28 mouse cellular contexts compared by ENCODE assay signal in the genomic region with DNA sequence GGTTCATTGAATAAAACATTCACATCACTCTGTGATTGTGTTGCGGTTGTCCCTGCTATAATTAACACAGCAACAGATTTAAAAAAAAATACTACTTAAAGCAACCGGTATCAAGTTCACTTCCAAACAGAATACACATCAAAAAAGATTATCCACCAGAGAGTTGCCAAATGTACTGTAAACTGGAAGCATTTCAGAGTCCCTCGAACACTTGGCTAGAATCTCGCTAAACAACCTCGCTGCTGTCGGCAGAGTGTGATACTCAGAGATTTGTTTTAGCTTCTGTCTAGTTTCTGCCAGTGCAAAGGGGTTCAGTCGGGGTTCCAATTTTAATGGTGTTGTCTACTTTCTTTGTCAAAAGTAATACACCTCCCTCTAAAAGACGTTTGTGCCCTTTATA.
"Had no signal": no experiment of that assay in that cellular context is flagged by ENCODE, and none has a peak within 500 bp of the region (broad histone marks: within the 10 kb centered on the region; RNA-seq: fewer than 3 reads in every experiment).

No protein-coding gene starts in this region.

- ATAC-seq: hindbrain, embryonic 16.5 days; inflammation-experienced regulatory T-cells, adult 6 months; intestine, embryonic 15.5 days; liver, embryonic 12.5 days had no signal

- H3K4me2 ChIP-seq: heart, embryonic 12.5 days; hindbrain, embryonic 12.5 days; hindbrain, embryonic 14.5 days; intestine, embryonic 15.5 days; kidney, embryonic 15.5 days; limb, embryonic 13.5 days; limb, embryonic 15.5 days; liver, embryonic 12.5 days had no signal

- H3K27me3 ChIP-seq: heart, embryonic 12.5 days; hindbrain, embryonic 12.5 days; intestine, embryonic 15.5 days; kidney, embryonic 15.5 days; limb, embryonic 13.5 days; limb, embryonic 15.5 days; liver, embryonic 12.5 days had no signal

- H3K4me3 ChIP-seq: gastrocnemius, adult 2 months; heart, embryonic 10.5 days; heart, embryonic 12.5 days; hindbrain, embryonic 10.5 days; hindbrain, embryonic 12.5 days; intestine, embryonic 15.5 days; kidney, embryonic 15.5 days; limb, embryonic 13.5 days; limb, embryonic 15.5 days; liver, embryonic 12.5 days had no signal

- H3K4me1 ChIP-seq: heart, embryonic 10.5 days; heart, embryonic 12.5 days; hindbrain, embryonic 10.5 days; hindbrain, embryonic 12.5 days; intestine, embryonic 15.5 days; limb, embryonic 15.5 days; liver, embryonic 12.5 days had no signal

- H3K9ac ChIP-seq: heart, embryonic 12.5 days; hindbrain, embryonic 12.5 days; hindbrain, embryonic 14.5 days; intestine, embryonic 15.5 days; kidney, embryonic 15.5 days; limb, embryonic 13.5 days; limb, embryonic 15.5 days; liver, embryonic 12.5 days; liver, embryonic 14.5 days had no signal

- H3K27ac ChIP-seq: gastrocnemius, adult 2 months; heart, embryonic 10.5 days; hindbrain, embryonic 10.5 days; hindbrain, embryonic 12.5 days; hindbrain, embryonic 14.5 days; intestine, embryonic 15.5 days; kidney, embryonic 15.5 days; kidney, postnatal 0 days; limb, embryonic 13.5 days; limb, embryonic 15.5 days; liver, embryonic 12.5 days; liver, embryonic 14.5 days had no signal

- H3K36me3 ChIP-seq: heart, embryonic 10.5 days; heart, embryonic 12.5 days; hindbrain, embryonic 10.5 days; hindbrain, embryonic 12.5 days; intestine, embryonic 15.5 days; kidney, embryonic 15.5 days; limb, embryonic 13.5 days; limb, embryonic 15.5 days; liver, embryonic 12.5 days had no signal

- DNase-seq: gastrocnemius, adult 2 months; gastrocnemius, postnatal 10 days; gastrocnemius, postnatal 25 days; heart, adult 18-20 months; heart, postnatal 10 days; heart, postnatal 4 days; kidney, adult 11 months; kidney, adult 2 months; kidney, adult 9 months; kidney, postnatal 14 days; kidney, postnatal 36 days; layer of hippocampus, adult 9-11 months; layer of hippocampus, postnatal 36 days; left cerebral cortex, postnatal 4 days had no signal

- H3K9me3 ChIP-seq: heart, embryonic 10.5 days; heart, embryonic 12.5 days; hindbrain, embryonic 10.5 days; hindbrain, embryonic 12.5 days; intestine, embryonic 15.5 days; kidney, embryonic 15.5 days; limb, embryonic 13.5 days; limb, embryonic 15.5 days; liver, embryonic 12.5 days had no signal
